Mouse (Mus musculus) induced T-regulatory cell, adult 2 months (primary cell): Measurements from ENCODE around the gene Desi1.

ENCODE experiments used
- DNase-seq: peaks from one replicate; pipeline ENCODE4 v3.0.0-alpha.2; 2012; ENCODE audit warnings: low read depth

The Desi1 gene

DNA sequence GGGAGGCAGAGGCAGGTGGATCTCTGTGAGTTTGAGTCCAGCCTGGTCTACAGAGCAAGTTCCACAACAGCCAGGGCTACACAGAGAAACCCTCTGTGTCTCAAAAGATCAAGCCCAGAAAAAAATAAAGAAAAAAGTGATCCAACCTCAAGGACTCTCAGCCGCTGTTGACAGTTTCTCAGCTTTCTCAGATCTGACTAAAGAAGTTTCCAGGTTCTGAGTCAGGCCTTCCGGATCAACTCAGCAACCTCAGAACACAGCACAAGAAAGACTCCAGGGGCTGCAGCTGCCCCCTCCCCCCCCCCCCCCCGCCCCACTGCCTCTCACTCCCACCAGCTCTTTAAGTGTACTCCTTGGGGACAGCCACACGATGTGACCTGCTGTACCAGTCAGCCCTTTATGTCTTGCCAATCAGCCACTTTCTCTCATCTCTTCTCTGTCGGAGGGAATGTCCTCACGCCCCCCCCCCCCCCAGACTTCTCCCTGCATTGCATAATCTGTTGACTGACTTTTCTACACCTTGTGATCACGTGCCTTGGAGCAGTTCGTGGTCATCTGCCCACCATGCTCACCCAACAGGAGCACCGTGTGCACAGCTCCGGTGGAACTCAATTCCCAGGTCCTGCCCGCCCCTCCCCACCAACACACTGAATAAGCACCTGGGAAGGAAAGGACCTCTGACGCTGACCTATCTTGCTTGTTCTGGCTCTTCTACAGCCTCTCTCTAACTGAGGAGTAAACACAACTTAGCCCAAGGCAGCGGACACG lies 67.4 kb downstream of the Desi1 start:
- DNase-seq: peak; percentile 53

DNA sequence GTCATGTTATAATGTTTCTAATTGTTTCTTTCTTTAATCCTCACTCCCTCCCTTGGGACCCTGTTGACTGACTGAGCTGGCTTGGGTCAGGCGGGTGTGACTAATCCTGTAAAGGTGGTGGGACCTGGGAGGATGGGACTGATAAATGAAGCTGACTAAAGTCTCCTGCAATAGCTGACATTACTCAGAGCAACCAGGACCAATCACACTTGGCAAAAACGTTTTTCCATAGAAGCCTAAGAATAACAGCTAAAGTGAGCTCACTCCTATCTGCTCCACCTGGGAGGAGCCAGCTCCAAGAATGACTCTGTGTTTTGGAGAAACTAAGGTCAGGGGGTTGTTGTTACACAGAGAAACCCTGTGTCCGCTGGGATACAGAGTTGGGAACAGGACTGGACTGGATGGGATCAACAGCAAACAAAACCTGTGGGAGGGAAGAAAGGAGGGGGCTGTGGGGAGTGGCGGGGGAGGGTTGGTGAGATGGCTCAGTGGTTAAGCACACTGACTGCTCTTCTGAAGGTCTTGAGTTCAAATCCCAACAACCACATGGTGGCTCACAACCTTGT lies 68.6 kb downstream of the Desi1 start:
- no peak for DNase-seq

DNA sequence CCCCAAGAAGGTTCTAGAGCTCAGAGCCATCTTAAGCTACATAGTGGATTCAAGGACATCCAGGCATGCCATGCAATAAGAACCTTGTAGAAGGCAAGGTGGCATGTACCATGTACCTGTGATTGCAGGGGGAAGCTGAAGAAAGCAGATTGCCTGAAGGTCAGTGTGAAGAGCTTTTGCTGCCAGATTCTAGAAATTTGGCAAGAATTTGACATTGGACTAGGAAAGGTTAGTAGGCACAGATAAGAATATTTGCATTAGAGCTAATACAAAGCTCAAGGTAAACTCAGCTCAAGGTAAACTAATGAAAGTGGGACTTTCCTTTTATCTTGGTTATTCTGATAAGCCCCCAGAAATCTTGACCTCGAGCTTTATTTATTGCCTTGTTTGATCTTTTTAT lies 69.4 kb downstream of the Desi1 start:
- DNase-seq: no peak

DNA sequence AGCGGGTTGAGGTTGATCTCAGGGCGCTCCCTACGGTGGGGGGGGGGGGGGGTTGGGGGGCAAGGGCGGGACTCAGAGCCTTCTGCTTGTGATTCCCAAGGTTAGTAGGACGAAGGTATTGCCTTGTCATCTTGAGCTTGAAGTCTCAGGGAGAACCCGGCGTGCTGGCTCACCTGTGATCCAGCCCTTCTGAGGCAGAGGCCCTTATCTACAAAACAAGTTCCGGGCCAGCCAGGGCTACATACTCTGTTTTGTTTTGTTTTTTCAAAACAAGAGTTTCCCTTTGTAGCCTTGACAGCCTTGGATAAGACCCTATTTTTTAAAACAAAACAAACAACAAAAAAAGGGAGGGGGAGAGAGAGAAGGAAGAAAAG lies 72.6 kb downstream of the Desi1 start:
- DNase-seq: no peak

DNA sequence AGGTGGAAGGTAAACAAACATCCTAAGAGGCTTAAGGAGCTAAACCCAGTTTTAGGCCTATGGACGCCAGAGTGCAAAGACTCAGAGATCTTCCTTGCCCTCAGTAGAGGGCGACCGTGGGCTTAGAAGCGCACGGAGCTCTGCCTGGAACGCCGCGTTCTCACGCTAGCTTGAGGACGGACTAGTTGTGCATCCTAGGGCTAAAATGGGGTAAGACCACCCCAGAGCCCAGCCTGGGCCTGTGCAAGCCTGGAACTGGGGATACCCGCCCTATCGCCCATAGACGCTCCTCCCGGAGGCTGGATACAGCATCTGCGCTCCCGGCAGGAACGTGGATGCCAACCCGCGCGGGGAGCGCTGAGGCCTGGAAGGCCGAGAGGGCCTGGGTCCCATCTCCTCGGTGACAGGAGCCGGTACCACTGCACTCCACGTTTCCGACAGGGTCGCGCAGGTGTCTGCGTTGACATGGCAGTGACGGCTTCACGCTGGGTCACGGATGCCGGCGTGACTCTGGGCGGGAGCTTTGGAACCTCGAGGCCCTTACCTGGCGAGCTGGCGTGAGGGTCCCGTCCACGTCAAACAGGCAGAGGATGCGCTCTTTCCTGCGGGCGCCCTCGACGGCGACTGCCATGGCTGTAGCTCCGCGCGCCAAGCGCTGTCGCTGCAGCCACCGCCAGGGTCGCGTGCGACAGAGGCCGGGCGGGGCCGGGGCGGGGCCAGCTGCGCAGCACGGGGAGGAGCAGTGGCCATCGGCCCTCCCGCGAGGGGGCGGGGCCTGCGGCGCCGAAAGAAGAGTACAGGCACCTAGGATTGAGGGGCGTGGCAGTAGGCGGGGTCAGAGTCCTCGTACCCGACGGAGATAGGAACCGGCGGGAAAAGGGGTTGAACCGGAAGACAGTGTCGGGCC lies 73.2 kb downstream of the Desi1 start, which contains the start of gene Pmm1:
Gene Pmm1 (minus strand): TSS at position 760 of the 907 bp plus-strand sequence.
- peak; percentile 99 for DNase-seq

DNA sequence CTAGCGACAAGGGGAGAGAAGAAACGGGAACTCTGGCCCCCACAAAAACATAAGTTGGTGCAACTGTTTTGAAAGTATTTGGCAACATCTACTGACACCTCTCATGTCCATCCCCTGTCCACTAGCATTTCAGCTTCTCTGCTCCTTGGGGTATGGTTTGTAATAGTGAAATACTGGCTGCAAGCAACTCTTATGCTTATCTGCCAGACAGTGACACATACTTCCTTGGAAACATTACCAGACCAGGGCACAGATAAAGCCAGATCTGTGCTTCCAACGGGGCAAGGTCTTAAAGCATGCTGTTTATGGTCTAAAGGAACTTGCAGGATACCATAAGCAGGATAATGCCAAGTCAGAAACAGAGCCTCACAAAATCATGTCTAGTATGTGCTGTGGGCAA lies 74.8 kb downstream of the Desi1 start:
- no peak for DNase-seq

DNA sequence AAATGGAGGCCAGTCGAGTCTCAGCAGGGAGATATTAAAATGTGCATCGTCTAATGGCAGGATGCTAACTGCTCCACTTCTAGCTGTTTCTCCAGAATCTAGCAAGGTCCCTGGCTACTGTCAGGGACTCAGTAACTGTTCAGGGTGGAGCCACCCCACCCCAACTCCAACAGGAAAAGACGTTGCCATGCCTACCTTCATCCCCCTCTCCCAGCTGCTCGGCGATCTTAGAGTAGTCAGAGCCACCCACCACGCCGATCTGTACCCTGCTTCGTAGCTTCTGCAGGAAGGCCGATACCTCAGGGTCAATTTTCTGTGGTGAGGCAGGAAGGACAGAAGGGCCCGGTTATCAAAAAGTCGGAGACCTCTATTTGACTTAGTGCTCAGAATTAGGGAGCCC lies 76.1 kb downstream of the Desi1 start:
- no peak for DNase-seq

DNA sequence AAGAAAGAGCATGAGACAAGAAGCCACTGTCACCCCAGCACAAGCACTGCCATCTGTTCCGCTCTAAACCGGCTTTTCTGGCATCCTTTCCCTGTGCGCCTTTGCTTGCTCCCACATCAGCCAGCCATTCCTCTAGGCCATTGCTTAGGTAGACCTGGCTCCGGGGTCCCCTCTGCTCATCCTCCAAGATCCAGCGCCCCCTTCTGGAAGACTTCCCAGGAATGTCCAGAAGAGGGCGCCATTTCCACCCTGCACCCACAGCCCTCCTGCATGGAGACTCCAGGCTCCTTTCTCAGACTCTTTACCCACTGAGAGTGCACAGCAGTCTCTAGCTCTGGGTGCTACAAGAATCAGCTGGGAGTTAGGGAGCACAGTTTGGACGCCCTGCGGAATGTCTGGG lies 77.2 kb downstream of the Desi1 start:
- peak; percentile 83 for DNase-seq

DNA sequence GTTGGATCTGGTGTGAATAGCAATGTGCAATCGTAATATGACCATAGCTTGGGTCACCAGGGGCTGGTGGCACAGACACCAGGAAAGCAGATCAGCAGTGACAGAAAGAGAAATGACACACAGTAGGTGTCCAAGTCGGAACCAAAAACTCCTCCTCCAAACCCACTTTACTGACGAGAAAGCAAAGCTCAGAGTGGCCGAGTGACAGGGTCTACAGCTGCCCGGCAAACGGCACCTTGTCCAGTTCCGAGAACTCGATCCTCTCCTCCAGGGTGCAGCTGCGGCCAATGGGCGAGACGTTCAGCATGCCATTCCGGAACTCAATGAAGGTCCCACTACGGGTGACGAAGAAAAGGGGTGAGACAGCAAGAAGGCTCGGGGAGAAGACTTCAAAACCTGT lies 78.2 kb downstream of the Desi1 start:
- no peak for DNase-seq

DNA sequence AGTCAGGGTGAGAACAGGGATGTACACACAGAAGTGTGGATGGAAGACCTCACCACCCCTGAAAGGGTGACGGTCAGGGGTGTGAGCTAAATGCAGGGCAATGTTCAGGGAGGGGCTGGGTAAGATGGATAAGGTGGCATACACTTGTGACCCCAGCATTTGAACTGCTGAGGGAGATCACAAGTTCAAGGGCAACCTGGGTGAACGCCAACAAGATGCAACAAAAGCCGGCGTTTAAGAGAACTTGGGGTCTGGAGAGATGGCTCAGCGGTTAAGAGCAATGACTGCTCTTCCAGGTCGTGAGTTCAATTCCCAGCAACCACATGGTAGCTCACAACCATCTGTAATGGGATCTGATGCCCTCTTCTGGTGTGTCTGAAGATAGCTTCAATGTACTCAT lies 78.9 kb downstream of the Desi1 start:
- no peak for DNase-seq

DNA sequence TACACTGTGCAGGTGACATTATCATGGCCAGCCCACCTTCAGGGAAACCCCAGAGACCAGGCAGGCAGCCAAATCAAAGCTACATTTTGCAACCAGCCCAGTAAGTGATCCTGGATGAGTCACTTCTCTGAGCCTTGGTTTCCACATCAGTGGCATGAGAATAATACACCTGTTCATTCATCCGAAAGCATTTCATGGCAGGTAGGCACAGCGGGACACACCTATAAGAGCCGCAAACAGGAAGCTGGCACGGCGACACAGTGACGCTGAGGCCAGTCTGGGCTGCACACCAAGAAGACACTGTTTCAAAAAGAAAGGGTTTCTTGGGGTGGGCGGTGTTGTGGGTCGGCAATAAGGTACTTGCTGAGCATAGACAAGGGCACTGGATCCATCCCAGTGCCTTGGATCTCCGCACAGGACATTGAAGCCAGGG lies 79.5 kb downstream of the Desi1 start:
- no peak for DNase-seq

DNA sequence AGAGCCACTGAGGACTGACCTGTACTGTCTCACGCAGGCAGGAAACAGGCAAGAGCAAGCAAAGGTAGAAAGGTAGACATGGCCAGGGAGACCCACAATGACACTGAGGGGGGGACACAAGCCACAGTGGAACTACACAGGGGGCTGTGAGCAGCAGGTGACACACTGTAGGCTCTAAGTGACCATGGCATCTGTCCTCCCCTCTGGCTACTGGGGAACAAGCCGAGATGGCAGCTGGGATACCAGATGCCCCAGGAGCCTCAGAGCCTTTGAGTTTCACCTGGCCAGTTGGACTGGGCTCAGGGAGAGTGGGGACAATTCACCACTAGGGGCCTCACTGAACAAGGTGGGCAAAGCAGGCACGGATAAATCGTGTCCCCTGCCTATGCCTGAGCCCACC lies 81.4 kb downstream of the Desi1 start:
- DNase-seq: no peak

DNA sequence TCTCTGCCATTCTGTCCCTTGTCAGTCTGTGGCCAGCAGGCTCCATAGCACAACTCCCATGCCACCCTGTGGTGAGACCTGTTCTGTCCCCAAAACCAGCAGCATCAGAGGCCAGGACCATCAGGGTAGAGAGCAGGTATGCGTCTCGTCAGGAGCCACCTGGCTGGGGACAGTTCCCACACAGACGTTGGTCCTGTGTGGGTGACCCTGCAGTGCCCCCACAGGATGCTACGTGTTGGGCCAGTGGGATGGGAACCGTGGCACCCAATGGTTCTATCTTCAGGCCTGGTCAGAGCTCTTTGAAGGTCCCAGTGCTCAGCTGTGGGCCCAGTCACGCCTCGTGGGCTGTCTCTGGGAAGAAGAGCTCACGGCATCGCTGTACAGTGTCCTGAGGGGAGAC lies 82.5 kb downstream of the Desi1 start:
- no peak for DNase-seq

DNA sequence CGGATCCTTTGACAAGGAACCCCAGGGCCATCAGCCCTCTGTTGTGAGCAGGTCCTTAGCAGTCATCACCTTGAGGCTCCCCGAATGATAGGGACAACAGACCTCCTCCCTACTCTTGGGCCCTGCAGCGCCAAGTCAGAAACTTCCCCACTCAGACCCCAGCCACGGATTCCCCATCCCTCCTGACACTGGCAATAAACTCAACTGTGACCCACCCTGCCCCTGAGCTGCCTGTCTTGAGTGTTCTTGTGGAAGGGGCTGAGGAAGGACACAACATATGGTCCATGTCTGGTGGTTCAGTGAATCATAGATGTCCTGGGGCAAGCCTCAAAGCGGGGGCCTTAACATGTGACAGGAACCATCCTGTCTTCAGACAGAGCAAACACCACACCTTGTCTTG lies 82.9 kb downstream of the Desi1 start:
- DNase-seq: no peak

DNA sequence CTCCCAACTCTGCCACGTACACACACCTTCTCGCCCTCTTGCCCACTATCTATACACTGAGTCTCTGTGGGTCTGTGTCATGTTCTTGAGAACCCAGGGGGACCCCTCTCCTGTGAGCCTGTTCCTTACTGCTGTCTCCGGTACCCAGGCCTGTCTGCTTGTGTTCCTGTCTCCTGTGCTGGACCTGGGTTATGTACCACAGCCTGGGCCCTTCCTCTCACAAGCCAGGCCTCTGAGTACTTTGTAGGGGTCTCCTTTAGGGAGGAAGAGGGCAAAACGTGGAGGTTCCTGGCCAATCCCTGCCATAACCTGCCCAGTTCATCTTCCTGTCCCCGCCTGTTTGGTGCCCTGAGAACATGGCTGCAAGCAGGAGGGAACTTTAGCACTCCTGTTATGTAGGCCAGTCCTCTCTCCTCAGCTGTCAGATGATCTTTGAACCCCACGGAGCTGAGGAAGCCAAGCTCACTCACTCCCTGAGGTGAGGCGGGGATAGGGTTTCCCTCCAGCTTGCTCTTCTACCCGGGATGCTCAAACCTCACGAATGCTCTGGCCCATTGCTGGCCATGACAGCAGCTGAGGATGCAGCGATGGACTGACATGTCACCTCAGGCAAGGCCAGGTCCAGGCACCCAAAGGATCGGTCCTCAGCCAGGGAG lies 84.1 kb downstream of the Desi1 start:
- DNase-seq: no peak

DNA sequence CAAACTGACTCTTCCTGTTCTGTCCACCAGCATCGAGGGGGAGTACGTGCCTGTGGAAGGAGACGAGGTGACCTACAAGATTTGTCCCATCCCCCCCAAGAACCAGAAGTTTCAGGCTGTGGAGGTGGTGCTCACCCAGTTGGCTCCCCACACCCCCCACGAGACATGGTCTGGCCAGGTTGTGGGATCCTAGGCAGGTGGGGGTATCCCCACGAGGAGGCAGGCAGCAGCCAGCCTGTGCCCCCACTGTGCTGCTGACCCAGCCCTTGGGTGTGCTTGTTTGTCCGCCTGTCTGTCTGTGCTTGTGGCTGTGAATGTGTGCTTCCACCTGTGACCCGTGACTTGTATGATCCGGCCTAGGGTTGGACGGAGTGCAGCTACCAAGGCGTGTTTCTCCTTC lies 84.6 kb downstream of the Desi1 start:
- no peak for DNase-seq

DNA sequence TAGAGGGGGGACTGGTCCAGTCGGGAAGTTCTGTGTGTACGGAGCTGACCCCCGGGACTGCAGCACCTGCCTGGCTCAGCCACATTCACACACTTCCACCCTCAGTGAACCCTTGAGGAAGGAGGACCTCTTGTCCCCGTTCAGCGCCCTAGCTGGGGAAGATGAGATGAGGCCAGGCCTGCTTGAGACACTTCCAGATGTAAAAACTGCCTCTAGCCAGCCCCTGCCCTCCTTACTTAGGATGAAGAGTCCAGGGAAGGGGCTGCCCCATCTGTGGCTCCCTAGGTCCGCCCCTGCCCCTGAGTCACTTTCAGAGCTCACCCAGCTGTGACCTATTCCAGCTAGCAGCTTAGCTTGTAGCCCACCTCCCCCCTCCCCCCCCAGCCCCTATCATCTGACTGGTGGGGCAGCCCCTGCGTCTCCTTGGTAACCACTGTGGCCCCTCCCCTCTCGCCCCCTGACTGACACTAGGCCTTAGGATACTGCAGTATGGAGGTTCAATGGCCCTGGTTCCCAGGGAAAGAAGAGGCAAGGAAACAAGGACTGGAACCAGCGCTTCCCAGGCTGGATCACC lies 90.4 kb downstream of the Desi1 start:
- DNase-seq: no peak
